Mouse (Mus musculus) cerebellum, postnatal 4 days (tissue): ENCODE data around the gene Sgms2.

Experiments used
- DNase-seq, 2 experiments: peaks; one replicate each; pipeline ENCODE4 v3.0.0; 2022; ENCODE audit warnings: low spot score in 2 of 2, mixed read lengths in 1 of 2

Sgms2 gene

DNA sequence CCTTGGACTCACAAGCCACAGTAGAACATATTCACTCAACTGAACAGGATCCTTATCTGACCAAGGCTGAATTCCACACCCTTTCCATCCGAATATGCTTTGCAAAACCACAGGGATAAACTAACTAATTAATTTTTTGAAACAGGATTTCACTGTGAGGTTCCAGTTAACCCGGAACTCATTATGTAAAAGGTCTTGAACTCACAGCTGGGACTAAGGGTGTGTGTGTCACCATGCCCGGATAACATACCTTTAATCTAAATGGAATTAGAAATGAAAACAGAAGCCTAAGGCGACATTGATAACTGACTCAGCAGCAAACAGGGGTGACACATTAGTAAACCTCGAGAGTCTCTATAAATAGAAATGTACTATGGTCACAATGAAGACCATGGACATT lies 5.8 kb downstream of the Sgms2 start:
- no peak for DNase-seq

DNA sequence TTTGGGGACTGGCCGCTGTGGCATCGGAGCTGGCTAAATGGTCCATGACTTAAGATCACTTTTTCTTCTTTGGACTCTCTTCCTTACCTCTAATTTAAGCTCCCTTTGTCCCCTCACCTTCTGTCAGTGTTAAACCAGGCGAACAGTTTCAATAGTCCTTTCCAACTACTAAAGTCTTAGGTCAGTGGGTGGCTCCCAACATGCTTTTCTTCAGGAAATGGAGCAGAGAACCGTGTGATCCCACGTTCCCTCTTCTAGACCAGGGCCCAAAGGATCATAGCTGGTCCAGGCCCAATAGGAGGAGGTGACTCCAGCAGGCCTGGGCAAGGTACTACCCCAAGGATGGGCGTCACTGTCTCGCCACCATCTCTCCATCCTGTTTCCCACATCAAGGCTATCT lies 7.6 kb downstream of the Sgms2 start:
- no peak for DNase-seq

DNA sequence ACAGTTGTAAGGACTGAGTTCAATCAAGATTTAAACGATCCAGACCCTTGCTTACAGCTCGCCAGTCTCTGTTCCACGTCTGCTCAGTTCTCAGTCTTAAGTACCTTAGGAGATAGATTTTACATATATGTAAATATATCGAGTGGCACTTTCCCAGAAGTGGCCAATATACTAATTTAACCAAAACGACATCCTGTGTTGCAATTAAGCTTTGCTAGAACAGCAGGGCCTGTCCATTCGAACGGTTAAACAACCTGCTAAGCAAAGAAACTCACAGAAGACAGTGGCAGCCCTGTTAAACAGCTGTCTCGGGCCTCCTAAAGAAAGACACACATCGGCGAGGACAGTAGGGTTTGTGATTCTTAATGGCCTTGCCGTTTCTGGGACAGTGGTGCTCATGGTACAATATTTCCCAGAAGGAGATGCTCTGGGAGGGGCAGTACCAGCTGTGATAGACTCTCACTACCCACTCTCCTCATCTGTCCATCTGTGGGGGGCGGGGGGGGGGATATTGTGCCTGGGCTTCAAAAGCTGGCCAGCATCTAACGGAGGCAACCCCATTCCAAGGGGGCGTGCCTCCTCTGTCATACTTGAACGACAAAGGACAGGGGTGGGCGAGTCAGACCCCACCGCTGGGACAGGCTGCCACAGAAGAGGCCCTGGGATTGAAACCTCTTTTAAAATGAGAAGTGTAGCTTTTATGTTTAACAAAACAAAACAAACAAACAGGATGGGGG lies 9.1 kb downstream of the Sgms2 start:
- no peak for DNase-seq

DNA sequence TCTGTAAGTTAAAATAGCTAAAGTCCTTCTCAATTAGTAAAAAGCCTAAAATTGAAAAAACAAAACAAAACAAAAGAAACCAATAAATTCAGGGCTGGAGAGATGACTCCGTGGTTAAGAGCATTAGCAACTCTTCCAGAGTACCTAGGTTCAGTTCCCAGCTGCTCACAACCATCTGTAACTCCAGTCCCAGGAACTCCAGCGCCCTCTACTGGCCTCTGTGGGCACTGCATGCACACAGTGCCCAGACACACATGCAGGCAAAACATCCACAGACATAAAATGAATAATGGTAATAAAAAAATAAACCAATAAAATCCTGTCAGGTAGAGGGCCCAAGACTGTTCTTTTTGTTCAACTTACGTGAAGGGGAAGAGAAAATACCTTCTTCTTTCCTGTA lies 10.6 kb downstream of the Sgms2 start:
- no peak for DNase-seq

DNA sequence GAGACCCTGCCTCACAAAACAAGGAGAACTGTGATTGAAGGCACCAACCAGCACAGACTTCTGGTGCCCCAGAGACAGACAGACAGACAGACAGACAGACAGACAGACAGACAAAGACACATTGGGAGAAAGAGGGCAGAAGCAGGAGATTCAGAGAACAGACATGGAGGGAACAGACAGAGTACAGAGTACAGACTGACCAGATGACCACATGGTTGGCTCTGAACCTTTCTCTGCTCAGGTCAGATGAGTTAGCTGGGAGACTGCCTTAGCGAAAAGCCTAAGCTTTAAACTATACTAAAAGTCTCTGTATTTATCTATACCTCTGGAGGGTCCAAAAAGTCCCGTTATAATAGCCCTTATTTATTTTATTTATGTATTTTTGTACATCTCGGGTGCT lies 11.8 kb downstream of the Sgms2 start:
- no peak for DNase-seq

DNA sequence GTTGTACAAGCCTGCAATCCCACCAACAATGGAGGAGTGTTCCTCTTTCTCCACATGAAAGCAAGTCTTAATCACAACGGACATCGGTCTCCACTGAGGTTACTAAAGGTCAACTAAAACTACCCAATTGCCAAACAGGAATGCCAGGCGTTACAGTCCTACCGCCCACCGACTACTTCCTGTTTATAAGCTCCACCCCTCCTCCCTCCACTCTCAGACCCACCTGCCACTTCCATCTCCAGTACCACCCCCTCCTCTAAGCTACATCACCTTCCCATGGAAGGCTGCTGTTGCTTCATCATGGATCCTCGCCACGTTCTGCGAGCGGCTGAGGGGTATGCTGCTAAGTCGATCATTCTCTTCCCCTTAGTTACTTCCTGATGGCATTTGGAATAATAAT lies 15.2 kb downstream of the Sgms2 start:
- DNase-seq, result no peak

DNA sequence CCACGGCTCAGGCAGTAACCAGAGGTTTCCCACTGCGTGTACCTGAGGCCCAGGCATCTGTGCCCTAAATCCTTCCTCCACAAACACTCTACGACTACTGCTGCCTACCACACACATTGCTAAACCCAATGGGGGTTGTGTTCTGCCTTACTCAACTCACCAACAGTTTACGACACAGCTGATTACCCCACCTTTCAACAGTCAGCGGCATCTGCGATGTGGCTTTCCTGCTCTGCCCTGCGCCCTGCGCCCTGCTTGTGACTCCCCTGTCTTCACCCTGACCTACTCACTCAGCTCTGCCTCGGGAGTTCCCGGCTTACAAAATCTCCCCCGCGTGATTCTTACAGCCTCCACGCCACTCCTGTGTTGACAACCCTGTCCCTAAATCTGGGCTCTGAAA lies 16.7 kb downstream of the Sgms2 start:
- no peak for DNase-seq

DNA sequence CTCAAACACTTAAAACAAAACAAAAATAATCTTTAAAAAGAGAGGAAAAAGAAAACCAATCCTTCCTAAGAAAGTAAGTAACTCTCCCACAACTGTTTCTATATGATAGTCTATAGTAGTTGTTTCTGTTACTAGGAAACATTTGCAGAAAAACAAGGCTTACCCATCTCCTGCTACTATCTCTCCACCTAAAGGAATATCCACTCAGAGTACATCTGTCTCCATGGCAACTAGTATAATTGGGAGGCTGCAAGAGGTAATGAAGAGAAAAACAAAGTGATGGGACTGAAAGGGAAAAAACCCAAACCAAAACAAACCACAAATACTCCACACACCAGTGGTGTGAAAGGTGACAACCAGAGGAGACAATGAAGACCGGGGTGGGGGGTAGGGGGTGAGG lies 17.7 kb downstream of the Sgms2 start:
- no peak for DNase-seq

DNA sequence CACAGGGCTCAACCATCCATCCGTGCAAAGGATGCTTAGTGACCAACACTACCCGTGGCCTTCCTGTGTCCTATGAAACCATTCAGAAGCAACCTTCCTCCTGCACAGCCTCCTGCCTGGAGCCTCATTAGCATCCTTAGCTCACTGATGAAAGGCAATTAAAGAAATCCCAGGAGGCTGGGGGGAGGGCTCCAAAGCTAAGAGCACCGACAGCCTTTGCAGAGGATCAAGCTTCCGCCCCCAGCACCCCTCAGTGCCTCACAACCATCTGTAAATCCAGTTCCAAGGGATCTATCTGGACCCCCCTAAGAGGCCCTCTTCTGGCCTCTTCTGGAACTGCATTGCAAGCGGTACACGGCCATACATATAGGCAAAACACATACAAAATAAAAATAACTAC lies 19.4 kb downstream of the Sgms2 start:
- no peak for DNase-seq

DNA sequence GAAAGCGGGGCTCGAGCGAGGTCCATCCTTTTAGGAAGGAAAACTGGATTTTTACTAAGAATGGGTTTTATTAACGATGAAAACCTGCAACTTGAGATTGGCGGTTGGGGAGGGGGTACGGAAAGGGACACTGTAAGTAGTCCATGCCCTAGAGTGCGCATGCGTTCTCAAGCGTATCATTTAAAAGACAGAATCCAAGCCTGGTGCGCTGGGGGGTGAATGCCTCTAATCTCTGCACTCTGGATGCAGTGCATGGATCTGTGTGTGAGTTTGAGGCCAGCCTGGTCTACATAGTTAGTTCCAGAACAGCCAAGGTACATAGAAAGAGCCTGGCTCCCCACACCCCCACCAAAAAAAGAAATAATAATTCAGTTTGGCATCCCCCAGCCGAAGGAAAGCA lies 19.8 kb downstream of the Sgms2 start:
- no peak for DNase-seq

DNA sequence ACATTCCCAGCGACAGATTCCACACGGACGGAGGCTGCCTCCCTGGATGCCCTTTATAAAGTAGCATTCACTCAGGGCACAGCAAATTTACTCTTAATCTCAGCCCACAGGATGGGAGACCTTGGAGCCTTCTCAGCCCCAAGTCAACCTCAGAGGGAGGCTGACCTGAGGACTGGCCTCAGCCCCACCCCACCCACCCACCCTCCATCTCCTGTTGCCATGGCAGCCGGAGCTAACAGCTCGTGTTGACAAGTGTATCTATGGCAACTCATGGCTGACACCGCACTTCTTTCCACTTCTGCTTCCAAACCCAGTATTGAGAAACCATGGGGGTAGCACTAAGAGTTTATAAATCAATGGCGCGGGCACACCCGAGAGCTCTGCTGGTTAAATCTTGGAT lies 20.4 kb downstream of the Sgms2 start:
- no peak for DNase-seq

DNA sequence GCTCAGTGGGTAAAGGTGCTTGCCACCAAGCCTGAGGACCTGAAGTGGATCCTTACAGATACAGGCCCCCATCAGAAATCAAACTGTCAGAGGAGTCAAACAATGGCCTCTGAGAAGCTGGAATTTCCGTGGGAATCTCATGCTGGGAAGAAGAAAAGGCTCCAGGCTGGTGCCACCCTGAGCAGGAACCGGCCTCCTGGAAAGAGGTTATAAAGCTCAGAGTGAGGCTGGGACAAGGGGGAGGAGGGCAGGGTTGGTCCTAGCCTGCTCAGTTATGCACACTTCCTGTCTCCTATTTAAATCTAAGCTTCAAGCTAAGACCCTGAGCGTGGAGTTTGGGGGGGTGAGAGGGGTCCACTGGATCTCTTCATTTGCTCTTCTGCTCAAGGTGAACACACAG lies 21.6 kb downstream of the Sgms2 start:
- no peak for DNase-seq

DNA sequence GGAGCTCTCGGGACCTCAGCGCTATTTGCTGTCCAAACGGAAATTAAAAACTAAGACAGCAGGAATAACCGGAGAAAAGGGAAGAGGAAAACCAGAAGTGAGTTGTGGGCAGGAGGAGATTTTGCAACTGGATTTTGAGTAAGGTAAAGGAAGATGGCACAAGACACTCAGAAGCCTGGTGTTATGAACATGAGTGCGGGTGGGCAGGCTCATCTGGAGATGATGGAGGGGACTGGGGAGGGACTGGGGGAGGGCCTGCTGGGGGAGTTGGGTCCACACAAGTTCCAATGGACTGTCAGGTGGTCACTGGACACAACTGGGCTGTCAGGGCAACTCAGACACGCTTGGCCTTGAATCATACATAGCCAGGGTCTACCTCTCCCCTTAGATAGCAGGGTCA lies 24.8 kb downstream of the Sgms2 start:
- DNase-seq, result no peak

DNA sequence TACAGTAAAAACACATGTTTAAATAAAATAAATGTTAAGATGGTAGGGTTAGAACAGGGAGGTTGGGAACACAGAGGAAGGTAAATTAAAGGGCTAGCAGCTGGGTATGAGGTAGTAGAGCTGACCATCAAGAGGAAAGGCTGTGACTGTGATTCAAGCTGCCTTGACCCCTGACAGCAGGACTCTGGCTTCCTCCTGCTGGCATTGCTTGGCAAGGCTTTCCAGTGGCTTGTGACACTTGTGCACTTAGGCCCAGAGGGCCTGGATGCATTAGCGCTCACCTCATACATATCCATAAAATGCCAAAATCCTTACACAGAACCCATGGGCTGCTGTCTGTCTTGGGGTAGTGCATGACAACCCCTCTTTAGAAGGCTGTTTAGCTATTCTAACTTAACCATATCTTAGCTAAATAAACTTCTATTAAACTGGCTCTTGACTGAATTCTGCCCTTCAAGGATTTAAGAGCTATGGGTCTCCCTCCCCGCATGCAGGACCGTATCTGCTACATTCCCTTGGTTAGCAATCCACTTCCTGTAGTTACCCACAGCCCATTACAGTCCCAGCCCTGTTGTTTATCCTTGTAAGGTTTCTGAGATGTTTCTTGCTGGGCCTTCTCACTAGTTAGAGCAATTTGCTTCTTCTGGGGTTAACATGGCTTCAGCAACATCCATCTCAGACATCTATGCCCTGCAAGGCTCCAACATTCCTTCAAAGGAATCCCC lies 25.5 kb downstream of the Sgms2 start:
- no peak for DNase-seq

DNA sequence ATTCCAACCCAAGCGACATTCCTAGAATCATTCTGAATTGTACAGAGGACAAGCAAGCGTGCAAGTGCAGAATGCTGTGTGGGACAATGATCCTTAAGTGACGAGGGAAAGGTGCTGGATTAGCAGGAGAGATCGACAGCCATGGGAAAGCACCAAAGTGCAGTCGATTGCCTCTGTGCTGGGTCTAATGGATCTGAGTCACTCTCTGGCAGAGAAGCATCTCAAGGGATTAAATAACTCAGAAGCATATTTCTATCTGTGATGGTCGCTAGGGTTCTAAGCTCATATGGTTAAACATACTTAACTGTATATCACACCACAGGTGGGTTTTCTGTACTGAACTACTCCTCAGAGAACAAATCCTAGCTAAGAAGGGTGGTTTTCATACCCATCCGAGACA lies 118.2 kb downstream of the Sgms2 start:
- DNase-seq, result no peak

DNA sequence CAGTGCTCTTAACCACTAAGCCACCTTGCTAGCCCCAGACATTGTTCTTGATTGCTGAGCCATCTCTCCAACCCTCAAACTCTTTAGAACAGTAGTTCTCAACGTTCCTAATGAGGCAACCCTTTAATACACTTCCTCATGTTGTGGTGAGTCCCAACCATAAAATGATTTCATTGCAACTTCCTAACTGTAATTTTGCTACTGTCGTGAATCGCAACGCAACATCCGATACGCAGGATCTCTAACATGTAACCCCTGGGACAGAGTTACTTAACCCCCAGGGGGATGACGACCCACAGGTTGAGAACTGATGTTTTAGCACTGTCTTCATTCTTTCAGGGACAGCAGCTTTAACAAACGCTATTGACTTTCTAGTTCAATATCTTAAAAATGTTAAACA lies 122.5 kb downstream of the Sgms2 start:
- no peak for DNase-seq

DNA sequence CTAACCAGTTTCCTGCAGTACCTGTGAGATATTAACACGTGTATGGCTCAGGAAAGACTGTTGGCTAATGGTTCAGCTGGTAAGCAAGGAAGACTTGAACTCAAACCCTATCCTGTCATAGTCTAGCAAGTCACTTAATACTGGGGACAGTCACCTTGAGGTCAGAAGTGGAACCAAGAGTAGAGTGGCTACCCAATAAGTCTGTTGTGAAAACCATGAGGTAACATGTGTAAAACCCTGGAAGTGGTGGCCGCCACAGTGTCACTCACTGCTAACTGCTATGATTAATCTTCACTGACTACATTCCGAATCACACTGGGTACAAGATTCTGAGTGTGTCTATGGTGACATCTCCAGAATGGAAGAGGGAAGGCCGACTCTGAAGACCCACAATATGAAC lies 123.8 kb downstream of the Sgms2 start:
- DNase-seq, result no peak

DNA sequence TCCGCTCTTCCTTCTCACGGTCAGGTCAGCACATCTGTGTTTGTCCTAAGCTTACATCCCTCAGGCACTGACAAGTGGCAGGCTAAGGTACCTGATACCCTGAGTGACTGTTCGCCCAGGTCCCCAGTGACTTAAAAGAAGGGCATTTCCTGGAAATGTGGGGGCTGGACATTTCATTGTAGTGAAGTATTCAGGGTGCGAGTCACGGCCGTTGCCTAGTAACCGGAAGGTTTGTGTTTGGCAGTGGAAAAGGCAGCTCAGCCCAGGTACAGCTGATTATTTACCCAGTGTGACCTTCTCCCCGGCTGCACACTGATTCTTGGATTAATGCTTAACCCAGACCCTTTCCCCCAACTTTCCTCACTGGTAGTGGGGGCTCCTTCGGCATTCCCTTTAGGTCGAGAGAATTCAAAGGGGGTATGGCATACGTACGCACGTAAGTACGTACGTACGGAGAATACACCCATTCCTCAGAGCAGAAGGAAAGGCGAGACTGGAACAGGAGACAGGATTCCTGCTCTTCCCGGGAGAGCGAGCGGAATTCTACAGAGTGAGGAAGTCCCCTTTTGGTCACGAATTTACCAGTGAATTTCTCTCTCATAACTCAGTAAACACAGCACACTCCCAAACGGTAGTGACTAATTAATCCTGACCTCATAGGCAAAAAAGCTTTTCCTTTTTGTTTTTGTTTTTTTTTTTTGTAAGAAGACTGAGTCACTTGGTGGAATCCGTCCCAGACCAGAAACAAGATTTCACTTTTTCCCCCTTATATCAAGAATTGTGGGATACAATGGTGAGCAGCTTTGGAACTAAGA lies 126.4 kb downstream of the Sgms2 start:
- DNase-seq, result no peak

DNA sequence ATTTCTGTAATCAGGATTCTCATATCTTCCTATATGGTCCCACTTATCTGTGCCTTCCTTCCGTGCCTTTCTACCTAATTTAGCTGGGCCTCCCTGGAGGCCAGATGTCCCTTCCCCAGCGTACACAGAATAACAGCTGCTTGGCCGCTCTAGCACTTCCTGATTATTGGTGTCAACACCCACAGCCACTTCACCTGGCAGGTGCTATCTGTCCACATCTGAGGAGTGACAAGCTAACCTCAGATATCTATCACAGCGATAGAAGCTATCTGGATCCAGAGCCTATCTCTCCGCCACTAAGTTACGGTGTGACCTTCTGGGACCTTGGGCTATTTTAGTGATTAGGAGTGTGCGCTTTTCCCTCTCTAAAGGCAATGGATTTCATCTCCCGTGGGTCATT lies 127.0 kb downstream of the Sgms2 start:
- no peak for DNase-seq

DNA sequence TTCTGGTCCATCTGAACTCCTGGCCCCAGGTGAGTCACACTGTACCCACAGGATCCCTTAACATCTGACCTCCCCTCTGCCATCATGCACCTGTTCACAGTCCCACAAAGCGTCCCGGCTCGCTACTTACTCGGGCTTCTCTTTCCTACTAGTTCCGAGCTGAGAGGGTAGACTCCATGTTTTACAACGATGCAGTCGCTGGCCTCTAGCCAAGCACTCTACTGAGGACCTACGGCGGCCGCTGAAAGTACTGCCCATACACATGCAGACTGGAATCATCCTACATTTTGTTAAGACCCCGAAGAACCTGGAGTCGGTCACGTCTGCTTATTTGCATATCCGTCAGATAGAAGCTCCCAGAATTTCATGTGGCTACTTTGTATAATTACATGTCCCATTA lies 127.6 kb downstream of the Sgms2 start:
- DNase-seq, result no peak

DNA sequence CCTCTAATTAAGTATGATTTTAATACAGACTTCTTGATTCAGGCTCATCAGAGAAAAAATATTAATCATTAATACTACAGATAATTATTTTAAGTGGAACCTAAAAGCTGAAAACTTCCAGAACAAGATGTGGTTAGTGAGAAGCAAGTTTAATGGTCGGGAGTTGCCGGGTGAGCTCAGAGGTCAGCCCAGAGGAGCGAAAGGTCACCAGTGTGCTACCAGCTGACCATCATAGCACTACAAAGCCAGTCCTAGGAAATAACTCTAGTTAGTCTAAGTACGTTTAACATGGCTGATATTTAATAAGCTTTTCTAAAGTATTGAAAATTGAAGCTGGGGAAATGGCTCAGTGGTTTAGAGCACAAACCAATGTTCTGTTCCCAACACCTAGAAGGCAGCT lies 129.3 kb downstream of the Sgms2 start:
- no peak for DNase-seq

DNA sequence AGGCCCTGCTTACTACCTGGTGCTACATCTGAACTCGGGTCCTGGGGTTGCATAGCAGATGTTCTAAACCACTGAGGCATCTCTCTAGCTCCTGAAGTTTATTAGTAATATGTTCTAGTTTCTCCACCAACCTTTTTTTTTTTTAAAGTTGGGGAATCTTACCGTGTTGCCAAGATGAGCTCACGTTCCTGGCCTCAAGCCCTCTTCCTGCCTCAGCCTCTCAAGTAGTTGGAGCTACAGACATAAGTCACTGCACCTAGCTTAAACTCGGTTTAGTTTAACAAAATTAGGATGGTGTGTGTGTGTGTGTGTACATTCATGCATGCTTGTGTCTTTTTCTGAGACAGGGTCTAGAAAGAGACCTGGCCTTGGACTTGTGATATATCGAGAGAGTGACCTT lies 132.2 kb downstream of the Sgms2 start:
- DNase-seq, result no peak

DNA sequence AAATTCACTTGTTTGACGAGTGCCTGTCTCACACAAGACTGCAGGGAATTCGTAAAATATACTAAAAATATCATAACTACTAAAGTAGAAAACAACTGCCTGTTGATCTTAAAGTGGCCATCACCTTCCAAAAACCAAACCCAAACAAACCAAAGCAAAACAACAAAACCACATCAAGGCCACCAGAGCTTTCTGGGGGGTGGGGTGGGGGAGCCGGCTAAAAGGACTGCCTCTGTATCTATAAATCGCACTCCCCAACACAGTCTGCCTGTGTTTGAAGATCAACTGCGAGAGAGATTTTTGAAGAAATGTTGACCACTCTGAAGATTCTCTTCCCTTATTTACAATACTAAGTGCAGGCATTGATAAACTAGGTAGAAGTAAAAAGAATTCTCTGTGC lies 133.0 kb downstream of the Sgms2 start:
- DNase-seq, result no peak
